Mouse (Mus musculus): ENCODE data around the gene Tnk1.

DNA sequence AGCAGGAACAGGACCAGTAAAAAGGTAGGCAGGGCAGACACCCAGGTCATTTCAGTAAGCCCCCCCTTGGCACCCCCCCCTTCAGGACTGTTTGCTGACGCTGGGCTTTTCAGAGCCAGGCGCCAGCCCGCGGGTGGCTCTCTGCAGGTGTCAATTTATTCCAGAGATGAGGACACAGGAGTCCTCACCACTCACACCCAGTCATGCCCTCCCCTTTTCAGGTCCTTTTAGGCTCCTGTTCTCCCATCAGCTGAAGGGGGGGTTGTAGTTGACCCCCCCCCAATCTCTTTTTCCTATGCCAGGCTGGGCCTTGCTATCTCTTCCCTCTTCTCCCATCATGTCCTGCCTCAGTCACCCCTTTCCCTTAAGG lies 22.6 kb downstream of the Tnk1 start:
- TF ChIP-seq MAFK (IDR thresholded peaks at IDR 0.05; ENCODE audit: insufficient read depth, low read depth, low read length) (no peak), ZC3H11A (IDR thresholded peaks at IDR 0.05; ENCODE audit: borderline replicate concordance, low read depth, low read length) (no peak), CHD2 (IDR thresholded peaks at IDR 0.05; ENCODE audit: low read depth, low read length) (no peak)
